Mouse (Mus musculus) megakaryocyte progenitor cell, adult 5-6 weeks (primary cell): Measurements from ENCODE around the gene Ntpcr. TPM values are rescaled to one million over a fixed set of nuclear protein-coding genes. Genes with fewer than 3 reads are reported as not detected.

Experiments used
- ATAC-seq: replicated peaks from 2 replicates; pipeline ENCODE4 v1.8.0; 2016; ENCODE audit warnings: mild to moderate bottlenecking, moderate TSS enrichment, inconsistent platforms; ENCODE audit not compliant: poor library complexity
- total RNA-seq, 2 experiments: library from RNA; stranded (forward) in 1 of 2; stranded (reverse) in 1 of 2; fragments of 157-497, 149-512 nt in 1 of 2; fragments of 200-1000 nt in 1 of 2; gene quantifications; 2 replicates each; pipeline versions ENCODE4 v1.2.3 to v1.2.4; 2015 to 2017

The Ntpcr gene
- total RNA-seq, 2 experiments from 2014 or later, result 26.9 to 51.5 TPM

DNA sequence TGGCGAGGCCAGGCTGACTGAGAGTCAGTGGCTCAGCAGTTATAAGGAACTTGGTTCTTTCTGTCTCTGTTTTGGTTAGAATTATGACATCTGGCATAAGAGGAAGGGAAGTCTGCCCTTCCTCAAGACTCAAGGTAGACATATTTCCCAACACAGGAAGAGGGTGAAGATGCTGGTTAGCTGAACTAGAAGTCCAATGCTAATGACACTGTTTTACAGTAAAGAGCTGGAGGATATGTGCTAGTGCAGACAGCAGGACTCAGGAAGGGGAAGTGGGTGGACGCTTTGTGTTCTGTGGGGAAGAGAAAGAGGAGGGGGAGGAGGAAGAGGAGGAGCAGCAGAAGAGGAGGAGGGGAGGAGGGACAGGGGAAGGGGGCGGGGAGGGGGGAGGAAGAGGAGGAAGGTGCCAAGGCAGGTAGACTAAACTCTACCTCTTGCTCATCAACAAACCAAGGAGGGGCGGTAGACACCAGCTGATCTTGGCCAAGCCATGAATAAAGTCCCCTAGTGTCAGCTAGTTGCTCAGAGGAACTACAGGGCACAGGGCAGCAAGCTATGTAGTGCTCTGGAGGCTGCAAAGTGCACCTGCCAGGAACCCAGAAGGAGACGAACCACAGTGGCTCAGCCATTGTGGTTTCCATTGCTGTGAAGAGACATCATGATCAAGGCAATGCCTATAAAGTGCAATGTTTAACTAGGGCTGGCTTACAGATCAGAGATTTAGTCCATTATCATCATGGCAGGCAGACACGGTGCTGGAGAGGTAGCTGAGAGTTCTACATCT, 4.5 kb upstream of the Ntpcr start:
- ATAC-seq, result peak; percentile 90

DNA sequence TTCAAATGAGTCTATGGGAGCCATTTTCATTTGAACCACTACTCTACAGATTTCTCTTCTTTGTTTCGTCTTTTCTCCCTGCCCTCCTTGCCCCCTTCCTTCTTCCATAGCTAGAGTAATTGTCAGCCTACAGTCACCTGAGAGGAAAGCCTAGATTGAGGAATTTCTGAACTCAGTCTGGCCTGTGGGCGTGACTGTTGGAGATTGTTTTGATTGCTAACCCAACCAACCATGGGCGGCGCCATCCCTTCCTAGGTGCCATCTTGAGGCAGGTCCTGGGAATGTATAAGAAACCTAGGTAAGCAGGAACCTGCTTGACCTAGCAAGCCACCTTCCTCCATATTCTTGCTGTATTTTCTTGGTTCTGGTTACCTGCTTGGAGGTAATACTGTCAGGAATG, 3.6 kb upstream of the Ntpcr start:
- no peak for ATAC-seq

- no peak for ATAC-seq
Measured at GRCm38 (mm10) chr8:125726986-125727385, 2.8 kb upstream of the Ntpcr start.

GRCm38 (mm10) chr8:125727797-125728196, 2.0 kb upstream of the Ntpcr start:
- ATAC-seq, result no peak

DNA sequence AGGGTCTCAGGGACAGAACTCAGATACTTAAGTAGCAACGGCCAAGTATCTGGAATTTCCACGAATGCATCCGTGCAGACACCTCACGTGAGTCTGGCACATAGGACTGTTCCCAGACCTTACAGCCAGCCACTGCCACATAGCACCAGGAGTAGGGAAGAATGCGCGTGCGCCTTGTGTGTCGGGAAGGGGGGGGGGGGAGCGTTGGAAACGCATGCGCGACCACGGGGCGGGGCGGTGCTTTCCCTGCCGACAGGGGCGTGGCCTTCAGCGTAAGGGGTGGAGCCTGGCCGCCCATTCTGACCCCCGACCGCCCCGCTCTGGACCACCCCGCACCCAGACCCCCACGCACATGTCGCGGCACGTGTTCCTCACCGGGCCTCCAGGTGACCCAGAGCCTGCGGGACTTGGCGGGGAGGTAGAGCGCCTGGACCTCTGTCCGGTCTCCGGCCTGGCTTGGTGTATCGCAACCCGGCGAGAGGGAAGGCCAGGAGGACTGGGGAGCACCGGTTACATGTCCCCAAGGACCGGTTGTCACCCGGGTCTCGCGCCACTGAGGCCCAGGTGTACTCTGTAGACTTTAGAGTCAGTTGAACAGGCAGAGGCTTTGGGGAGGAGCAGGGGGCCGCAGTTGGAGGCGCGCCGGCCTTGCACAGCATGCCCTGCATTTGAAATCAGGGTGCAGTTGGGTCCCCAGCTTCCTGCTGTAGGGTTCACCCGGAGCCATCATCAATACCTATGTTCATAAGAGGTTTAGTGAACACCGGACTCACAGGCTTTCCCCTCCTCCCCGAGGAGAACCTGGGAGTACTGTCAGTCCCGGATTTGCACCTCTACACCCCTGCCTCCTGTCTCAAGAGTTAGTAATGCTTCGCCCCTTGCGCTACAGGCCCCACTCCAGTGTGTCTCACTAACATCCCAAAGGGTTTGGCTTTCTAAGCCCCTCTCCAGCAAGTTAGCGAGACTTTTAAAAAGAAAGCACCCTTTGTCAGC, 4.5 kb downstream of the Ntpcr start:
- ATAC-seq, result peak; percentile 88

DNA sequence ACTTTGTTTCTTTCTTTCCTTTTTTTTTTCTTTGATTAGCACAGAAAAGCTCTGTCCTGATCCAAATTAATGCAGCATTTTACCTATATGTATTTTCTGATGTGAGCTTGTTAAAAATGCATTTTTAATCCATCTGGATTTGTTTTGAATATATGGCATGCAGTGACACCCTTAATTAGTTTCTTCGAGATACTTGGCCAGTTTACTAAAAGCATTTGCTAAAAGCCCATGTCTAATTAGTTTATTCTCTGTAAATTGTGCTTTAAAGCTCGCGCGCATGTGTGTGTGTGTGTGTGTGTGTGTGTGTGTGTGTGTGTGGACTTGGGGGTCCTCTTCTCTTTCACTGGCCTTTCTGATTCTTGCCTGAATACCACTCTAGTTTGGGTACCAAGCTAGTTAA, 9.2 kb downstream of the Ntpcr start:
- no peak for ATAC-seq

- ATAC-seq, result no peak
Measured at GRCm38 (mm10) chr8:125740655-125741054, 10.9 kb downstream of the Ntpcr start.

DNA sequence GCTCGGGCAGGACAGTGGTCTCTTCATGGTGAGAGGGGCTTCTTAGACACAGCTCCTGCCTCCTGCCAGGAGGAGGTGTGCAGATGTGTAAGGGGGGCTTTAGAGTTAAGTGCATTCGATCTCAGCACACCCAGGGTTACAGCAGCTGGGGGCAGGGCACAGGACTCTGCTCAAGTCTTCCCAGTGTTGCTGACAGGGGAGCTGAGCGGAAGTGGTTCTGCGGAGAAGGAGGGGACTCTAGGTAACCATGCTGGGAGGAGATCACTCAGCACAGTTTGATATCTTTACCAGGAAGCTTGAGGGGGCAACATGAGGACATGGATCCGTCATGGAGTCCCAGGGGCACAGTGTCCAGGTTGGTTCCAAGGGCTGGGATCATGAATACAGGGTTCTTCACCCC, 11.6 kb downstream of the Ntpcr start:
- peak; percentile 68 for ATAC-seq

- peak; percentile 40 for ATAC-seq
Measured at GRCm38 (mm10) chr8:125741855-125742254, 12.1 kb downstream of the Ntpcr start.

- peak; percentile 56 for ATAC-seq
Measured at GRCm38 (mm10) chr8:125742406-125742805, 12.6 kb downstream of the Ntpcr start.

GRCm38 (mm10) chr8:125744914-125745576, 15.3 kb downstream of the Ntpcr start:
- no peak for ATAC-seq

- ATAC-seq, result no peak
Measured at GRCm38 (mm10) chr8:125747390-125747789, 17.6 kb downstream of the Ntpcr start.

- ATAC-seq, result no peak
Measured at GRCm38 (mm10) chr8:125750846-125751245, 21.1 kb downstream of the Ntpcr start.

DNA sequence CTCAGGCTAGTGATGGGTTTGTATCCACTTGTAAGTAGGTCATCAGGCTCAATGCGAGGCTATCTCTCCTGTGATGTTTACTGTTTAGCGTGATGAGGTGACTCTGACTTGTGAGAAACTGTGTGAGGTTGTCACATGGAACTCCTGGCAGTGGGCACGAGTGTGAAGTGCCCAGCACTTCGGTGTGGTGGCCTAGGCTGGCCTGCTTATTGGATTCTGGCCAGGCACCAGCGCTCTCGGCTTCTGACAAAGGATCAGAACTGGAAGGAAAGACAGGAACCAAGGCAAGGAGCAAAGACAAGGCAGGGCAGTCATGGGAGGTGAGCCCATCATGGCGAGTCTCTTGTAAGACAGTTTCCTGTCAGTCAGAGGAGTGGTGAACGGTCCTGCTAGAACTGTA, 26.1 kb downstream of the Ntpcr start:
- ATAC-seq, result no peak

DNA sequence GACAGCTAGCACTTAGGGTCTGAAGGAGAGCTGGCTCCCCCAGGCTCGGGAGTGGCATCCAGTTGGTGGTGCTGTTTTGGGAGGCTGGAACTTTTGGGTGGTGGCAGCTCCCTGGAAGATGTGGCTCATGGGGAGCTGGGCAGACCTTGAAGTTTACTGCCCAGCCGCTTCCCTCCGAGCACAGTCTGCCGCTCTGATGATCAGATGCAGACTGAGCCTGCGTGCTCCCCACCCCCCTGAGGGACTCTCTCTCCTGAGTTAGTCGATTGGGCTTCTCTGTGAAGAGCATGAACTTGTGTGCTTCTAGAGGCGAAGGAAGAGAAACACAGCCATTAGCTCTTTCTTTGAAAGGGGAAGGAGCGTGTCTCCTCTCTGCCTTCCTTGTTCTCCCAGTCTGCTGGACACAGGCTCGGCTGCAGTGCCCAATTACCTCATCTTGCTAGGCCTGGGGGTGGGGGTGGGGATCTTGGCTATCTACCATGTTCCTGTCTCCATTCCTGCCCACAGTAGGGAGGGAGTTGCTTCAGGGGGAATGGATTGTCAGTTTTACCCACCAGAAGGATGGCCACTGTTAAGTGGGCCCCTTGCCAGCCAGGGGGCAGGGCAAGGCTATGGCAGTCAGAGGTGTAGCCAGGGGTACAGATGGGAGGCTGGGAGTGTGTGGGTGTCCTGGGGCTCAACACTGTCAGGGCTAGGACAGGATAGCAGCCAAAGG, 26.8 kb downstream of the Ntpcr start:
- peak; percentile 33 for ATAC-seq

GRCm38 (mm10) chr8:125757106-125757496, 27.3 kb downstream of the Ntpcr start:
- no peak for ATAC-seq

DNA sequence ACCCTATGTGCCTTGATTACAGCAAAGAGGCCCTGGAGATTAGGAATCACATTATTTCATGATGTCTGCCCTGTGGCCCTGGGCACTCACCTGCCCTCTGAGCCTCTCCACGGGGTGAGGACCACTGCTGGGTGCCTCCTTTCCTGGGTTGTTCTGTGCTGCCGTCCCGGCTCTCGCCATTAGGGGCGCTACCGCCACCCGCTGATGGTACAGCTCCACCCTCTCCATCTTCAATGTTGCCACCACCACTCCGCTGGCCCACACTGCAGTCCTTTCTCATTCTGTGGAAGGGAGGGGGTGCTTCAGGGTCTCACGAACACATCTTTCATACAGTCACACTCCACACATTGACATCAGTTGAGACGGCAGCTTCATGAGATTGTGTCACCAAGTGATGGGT, 29.3 kb downstream of the Ntpcr start:
- ATAC-seq, result peak; percentile 70

GRCm38 (mm10) chr8:125763066-125763786, 33.5 kb downstream of the Ntpcr start:
- ATAC-seq, result peak; percentile 59

- no peak for ATAC-seq
Measured at GRCm38 (mm10) chr8:125768079-125768478, 38.3 kb downstream of the Ntpcr start.

DNA sequence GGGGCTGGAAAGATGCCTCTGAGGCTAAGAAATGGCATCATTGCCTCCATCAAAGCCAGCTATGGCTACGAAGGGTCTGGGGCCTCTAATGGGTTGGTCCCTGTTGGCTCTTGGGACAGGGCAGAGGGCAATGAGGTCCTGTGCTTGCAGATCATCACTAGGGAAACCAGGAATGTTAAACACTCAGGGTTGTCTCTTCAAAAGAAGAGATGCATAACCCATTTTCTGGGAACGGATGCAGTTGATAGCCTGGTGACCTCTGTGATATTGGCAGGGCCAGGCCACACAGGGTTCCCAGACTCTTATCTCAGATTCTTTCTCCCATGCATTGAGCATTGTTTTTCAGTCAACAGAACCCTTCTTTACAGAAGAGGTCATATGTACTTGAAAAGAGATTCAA, 42.5 kb downstream of the Ntpcr start:
- no peak for ATAC-seq
